Mouse (Mus musculus): ENCODE measurements around the gene P4ha2.

The P4ha2 gene

GRCm38 (mm10) chr11:54107239-54107638 lies 7.3 kb downstream of the P4ha2 start:
- DNase-seq (ENCODE audit: low spot score) = no peak

GRCm38 (mm10) chr11:54108131-54108530 lies 8.2 kb downstream of the P4ha2 start:
- no peak for DNase-seq (ENCODE audit: low spot score)

GRCm38 (mm10) chr11:54108894-54109293 lies 9.0 kb downstream of the P4ha2 start:
- peak; percentile 58 for DNase-seq (ENCODE audit: low spot score)

DNA sequence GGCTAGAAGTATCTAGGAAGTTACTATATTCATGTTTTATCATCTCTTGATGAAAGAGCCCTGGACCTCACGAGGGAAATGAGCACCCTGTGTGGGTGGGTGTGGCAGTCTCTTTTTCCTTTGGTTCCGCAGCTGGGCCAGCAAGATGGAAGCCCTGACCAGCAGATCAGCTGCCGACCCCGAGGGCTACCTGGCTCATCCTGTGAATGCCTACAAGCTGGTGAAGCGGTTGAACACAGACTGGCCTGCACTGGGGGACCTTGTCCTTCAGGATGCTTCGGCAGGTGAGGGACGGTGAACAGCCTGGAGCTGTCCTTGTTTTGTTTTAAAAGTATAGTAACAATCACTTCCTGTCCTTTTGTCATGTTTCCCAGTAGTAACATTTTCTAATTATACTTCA lies 11.4 kb downstream of the P4ha2 start:
- no peak for DNase-seq (ENCODE audit: low spot score)

- DNase-seq (ENCODE audit: low spot score) = peak; percentile 51
These were observed 12.3 kb downstream of the P4ha2 start for GRCm38 (mm10) chr11:54111976-54112741.

DNA sequence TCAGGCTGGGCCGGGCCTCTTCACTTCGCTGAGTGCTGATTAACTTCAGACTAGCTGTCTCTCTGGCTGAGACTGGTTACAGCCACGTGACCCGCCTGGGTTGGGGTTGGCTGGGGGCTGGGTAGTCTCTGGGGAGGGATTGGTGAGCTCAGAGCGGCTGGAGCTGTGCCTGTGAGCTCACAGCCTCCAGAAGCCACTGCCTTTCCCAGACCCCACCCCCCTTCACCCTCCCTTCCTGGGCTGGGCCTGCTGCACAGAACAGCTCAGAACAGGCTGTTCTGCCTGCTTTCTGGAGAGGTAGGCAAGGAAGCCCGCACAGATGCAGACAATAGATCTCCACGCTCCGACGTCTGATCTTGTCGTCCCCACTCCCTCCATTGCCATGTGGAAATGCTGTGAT lies 13.0 kb downstream of the P4ha2 start:
- peak; percentile 94 for DNase-seq (ENCODE audit: low spot score)

GRCm38 (mm10) chr11:54113352-54113751 lies 13.5 kb downstream of the P4ha2 start:
- no peak for DNase-seq (ENCODE audit: low spot score)

- no peak for DNase-seq (ENCODE audit: low spot score)
These were observed 14.9 kb downstream of the P4ha2 start for GRCm38 (mm10) chr11:54114746-54115145.

DNA sequence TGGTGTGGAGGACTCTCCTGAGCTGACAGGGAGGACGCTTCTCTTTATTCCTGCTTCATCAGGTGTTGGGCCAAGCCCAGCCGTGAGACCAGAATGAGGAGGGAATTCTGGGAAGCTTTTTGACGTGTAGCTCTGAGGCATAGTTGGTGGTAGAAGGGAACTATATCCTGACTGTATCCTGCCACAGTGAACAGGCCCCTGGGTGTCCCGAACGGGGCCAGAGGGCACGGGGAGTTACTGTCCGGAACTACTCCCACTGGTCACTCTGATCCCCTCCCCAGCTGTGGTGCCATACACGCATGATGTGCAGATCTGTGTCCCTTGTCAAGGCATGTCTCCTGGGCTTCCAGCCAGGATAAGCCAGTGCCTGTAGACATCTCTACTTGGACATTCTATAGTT lies 15.4 kb downstream of the P4ha2 start:
- DNase-seq (ENCODE audit: low spot score) = no peak

- DNase-seq (ENCODE audit: low spot score) = no peak
These were observed 16.0 kb downstream of the P4ha2 start for GRCm38 (mm10) chr11:54115911-54116310.

GRCm38 (mm10) chr11:54116406-54116805 lies 16.5 kb downstream of the P4ha2 start:
- DNase-seq (ENCODE audit: low spot score) = no peak

- no peak for DNase-seq (ENCODE audit: low spot score)
These were observed 17.2 kb downstream of the P4ha2 start for GRCm38 (mm10) chr11:54117096-54117495.

DNA sequence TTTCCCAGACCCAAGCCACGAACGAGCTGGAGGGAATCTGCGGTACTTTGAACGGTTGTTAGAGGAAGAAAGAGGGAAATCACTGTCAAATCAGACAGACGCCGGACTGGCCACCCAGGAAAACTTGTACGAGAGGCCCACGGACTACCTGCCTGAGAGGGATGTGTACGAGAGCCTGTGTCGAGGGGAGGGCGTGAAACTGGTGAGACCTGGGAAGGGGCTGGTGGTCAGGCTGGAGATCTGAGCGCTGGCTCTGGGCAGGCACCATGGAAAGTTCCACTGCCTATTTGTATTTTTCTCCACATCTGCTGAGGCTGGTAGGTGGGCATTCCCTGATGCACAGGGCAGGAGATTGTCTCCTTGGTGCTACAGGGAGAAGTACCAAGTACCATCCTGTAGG lies 19.2 kb downstream of the P4ha2 start:
- DNase-seq (ENCODE audit: low spot score) = no peak

DNA sequence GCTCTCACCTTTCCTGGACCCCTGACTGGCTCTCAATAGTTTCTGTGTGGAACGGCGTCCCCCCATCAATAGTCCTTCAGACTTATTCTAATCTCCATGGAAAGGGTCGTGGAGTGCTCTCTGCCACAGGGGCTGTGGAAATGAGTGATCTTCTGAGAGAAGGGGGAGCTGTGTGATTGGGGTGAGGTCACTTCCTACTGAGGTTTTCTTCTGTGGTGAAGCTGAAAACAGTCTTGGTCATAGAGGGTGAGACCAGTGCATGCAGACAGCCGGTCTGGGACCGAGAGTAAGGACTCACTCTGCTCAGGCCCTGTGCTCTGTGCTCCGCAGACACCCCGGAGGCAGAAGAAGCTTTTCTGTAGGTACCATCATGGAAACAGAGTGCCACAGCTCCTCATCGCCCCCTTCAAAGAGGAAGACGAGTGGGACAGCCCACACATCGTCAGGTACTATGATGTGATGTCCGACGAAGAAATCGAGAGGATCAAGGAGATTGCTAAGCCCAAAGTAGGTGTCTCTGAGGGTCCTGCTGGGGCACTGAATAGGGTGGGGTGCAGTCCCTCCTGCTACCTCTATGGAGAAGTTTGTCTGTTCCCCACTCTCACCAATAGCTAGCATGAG lies 20.0 kb downstream of the P4ha2 start:
- DNase-seq (ENCODE audit: low spot score) = no peak

- DNase-seq (ENCODE audit: low spot score) = peak; percentile 23
These were observed 22.7 kb downstream of the P4ha2 start for GRCm38 (mm10) chr11:54122416-54123264.

GRCm38 (mm10) chr11:54125982-54126648 lies 26.2 kb downstream of the P4ha2 start:
- no peak for DNase-seq (ENCODE audit: low spot score)

GRCm38 (mm10) chr11:54126654-54127374 lies 26.9 kb downstream of the P4ha2 start:
- DNase-seq (ENCODE audit: low spot score) = no peak

DNA sequence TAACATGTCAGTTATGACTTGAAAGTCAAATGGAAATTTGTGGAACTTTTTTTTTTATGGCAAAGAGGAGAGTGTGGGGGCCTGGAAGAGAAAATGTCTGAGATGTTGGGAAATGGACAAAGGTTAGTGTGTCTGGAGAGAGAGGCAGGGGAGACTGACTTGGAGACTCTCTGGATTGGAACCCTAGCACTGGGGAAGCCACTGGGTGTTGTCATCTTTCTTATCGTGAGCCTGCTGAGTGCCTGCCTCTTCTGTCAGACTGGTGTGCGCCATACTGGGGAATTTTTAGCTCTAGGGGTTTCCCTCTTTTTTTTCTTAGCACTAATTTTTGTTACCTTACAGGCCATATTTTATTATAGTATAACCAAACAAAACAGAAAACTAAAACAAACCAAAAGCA lies 27.5 kb downstream of the P4ha2 start:
- no peak for DNase-seq (ENCODE audit: low spot score)

DNA sequence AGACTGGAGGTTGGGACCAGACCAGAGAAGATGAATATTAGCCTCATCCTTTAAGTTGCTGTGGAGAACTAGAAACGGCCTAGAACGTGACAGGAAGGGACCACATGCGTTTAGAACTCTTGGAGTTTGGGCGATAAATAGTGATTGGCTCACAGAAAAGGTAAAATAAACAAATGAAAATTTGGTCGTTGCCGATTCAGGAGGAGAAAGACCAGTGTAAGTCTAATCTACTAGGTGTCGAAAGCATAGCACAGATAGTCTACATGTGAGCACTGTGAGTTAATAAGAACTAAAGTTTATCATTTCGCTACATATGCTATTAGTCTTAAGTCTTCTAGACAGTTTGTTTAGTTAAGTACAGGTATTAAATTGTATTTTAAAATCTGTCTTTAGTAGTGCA lies 30.1 kb downstream of the P4ha2 start:
- no peak for DNase-seq (ENCODE audit: low spot score)

- DNase-seq (ENCODE audit: low spot score) = no peak
These were observed 30.8 kb downstream of the P4ha2 start for GRCm38 (mm10) chr11:54130721-54131120.

- no peak for DNase-seq (ENCODE audit: low spot score)
These were observed 32.4 kb downstream of the P4ha2 start for GRCm38 (mm10) chr11:54132290-54132689.

- DNase-seq (ENCODE audit: low spot score) = no peak
These were observed 35.0 kb downstream of the P4ha2 start for GRCm38 (mm10) chr11:54134905-54135304.

Data from urinary bladder, postnatal 14 days (tissue).